ENCODE assay signal across 8 mouse cellular contexts in genomic region chr15:99125711-99126080, GRCm38 (mm10). TPM values are rescaled to one million over a fixed set of nuclear protein-coding genes. Genes with fewer than 3 reads are reported as not detected.
DNase-seq lines count a peak whose midpoint lies in the region; ATAC-seq and TF ChIP-seq lines count a peak whose summit lies in the region.

Spats2 (plus strand) TSS chr15:99125916.

- peak within 1 kb of the TSS; percentile 86 for H3K27ac ChIP-seq in left cerebral cortex, adult 2 months
- H3K27ac ChIP-seq in bone marrow, adult 2 months (ENCODE audit: control insufficient read depth, insufficient read depth, low read depth, low read length, poor library complexity) = peak within 1 kb of the TSS; percentile 36; the same call in 1 of the 2 replicates
- H3K27ac ChIP-seq in limb, embryonic 14.5 days (replicated peaks; ENCODE audit: low read depth, low read length) = peak within 1 kb of the TSS; percentile 95

- peak within 1 kb of the TSS; percentile 65 for H3K4me3 ChIP-seq in left cerebral cortex, adult 2 months
- peak within 1 kb of the TSS; percentile 15 for H3K4me3 ChIP-seq in bone marrow, adult 2 months (replicated peaks; ENCODE audit: control insufficient read depth, low read depth, low read length)
- H3K4me3 ChIP-seq in limb, embryonic 14.5 days (replicated peaks; ENCODE audit: low read length) = peak within 1 kb of the TSS; percentile 80

- ATAC-seq in limb, embryonic 14.5 days (ENCODE audit: low FRiP score, low read depth) = peak; percentile 10; the same call in 1 of the 2 replicates

- H3K4me2 ChIP-seq in limb, embryonic 14.5 days (replicated peaks; ENCODE audit: low read depth, low read length, severe bottlenecking) = peak within 1 kb of the TSS; percentile 50

- no peaks in the 10 kb centered on the region for H3K9me3 ChIP-seq in limb, embryonic 14.5 days (ENCODE audit: control insufficient read depth, low read length)

- no peaks in the 10 kb centered on the region for H3K27me3 ChIP-seq in limb, embryonic 14.5 days (ENCODE audit: control insufficient read depth, insufficient read depth, low read length)

- intact Hi-C loops in left cerebral cortex, adult 2 months (cut with DNase I) = loop anchor here (5.0 kb wide), 1 partner anchor 67 kb away; no protein-coding TSS in a partner anchor
- intact Hi-C loops in heart, postnatal 10 days (cut with DNase I) = no loop called here

- WGBS in bone marrow, adult 2 months = 5% methylated on average over 12 of the region's 12 CpGs
- WGBS in limb, embryonic 14.5 days = 2% methylated on average over 12 of the region's 12 CpGs

- H3K36me3 ChIP-seq in limb, embryonic 14.5 days (ENCODE audit: control insufficient read depth, insufficient read depth, low read length) = no peaks in the 10 kb centered on the region

- TF ChIP-seq POLR2A in bone marrow, adult 2 months (IDR thresholded peaks at IDR 0.05; ENCODE audit: borderline replicate concordance, control insufficient read depth, low read depth, low read length) = no peak
- no peak for TF ChIP-seq POLR2A in limb, embryonic 14.5 days (IDR thresholded peaks at IDR 0.05; ENCODE audit: borderline replicate concordance, extremely low read depth, insufficient read depth, insufficient read length)

- no peaks in the 10 kb centered on the region; the same call in 1 of the 2 replicates for H3K4me1 ChIP-seq in bone marrow, adult 2 months (ENCODE audit: control insufficient read depth, insufficient read depth, low read length)
- H3K4me1 ChIP-seq in limb, embryonic 14.5 days (ENCODE audit: control insufficient read depth, insufficient read depth, low read length) = peaks cover 23% of the 10 kb centered on the region

- peak within 1 kb of the TSS; percentile 92 for H3K9ac ChIP-seq in limb, embryonic 14.5 days (ENCODE audit: low read depth, low read length, severe bottlenecking)

- no peak for DNase-seq in left cerebral cortex, adult 2 months (ENCODE audit: extremely low spot score in 1 of 2, low spot score in 2 of 2)
- no peak for DNase-seq in left cerebral cortex, adult 11 months (ENCODE audit: low spot score)
- no peak for DNase-seq in heart, postnatal 10 days
- DNase-seq in limb, embryonic 14.5 days (ENCODE audit: low spot score) = no peak
- DNase-seq in retina, embryonic 14.5 days (ENCODE audit: low spot score) = no peak
- no peak for DNase-seq in frontal cortex, postnatal 14 days (ENCODE audit: low spot score in 2 of 2)
- no peak for DNase-seq in right cerebral cortex, adult 2 months (ENCODE audit: low spot score in 2 of 2)

- TF ChIP-seq CTCF in left cerebral cortex, adult 2 months (IDR thresholded peaks at IDR 0.05) = no peak
- no peak for TF ChIP-seq CTCF in bone marrow, adult 2 months (IDR thresholded peaks at IDR 0.05; ENCODE audit: control insufficient read depth, insufficient read depth, low read length)

RNA-seq across cellular contexts. Expression of gene Spats2, which starts in this region (rescaled TPM):
- 10 to 100 TPM; 34.8 to 35.6 TPM for total RNA-seq in left cerebral cortex, adult 2 months (2021)
- 0.52 and 2.5 TPM in 2 replicates for polyA plus RNA-seq in bone marrow, adult 2 months (2011; ENCODE audit: insufficient read depth, insufficient read length, low replicate concordance, missing spikeins)
- total RNA-seq in heart, postnatal 10 days (2021) = 10 to 100 TPM; 16.7 to 18.8 TPM
- 47.1 and 48.4 TPM in 2 replicates for polyA plus RNA-seq in limb, embryonic 14.5 days (2012; rRNA removed)
- 39.7 and 41.7 TPM in 2 replicates for polyA plus RNA-seq in limb, embryonic 14.5 days (2014; fragmentation: Nextera tagmentation; extraction: Ambion mirVana)

Comparison
In these comparisons a context has a peak if more than half of its experiments do, and no peak if none do; other contexts are left out.
1. RNA of gene Spats2 (polyA plus RNA-seq): 39.7 to 48.4 TPM in limb, embryonic 14.5 days; 0.52 to 2.5 TPM in bone marrow, adult 2 months; every median in the first group is over 10 times any median in the second.
2. H3K27ac ChIP-seq: peak in every context shown above with its lines; median percentile 95 in limb, embryonic 14.5 days; 86 in left cerebral cortex, adult 2 months; 36 in bone marrow, adult 2 months.
3. H3K4me3 ChIP-seq: peak in every context shown above with its lines; median percentile 80 in limb, embryonic 14.5 days; 65 in left cerebral cortex, adult 2 months; 15 in bone marrow, adult 2 months.